Mouse (Mus musculus): Measurements from ENCODE around the gene Gng8. TPM values are rescaled to one million over a fixed set of nuclear protein-coding genes. Genes with fewer than 3 reads are reported as not detected.

The Gng8 gene
- total RNA-seq, 2 experiments from 2014 or later = not detected

DNA sequence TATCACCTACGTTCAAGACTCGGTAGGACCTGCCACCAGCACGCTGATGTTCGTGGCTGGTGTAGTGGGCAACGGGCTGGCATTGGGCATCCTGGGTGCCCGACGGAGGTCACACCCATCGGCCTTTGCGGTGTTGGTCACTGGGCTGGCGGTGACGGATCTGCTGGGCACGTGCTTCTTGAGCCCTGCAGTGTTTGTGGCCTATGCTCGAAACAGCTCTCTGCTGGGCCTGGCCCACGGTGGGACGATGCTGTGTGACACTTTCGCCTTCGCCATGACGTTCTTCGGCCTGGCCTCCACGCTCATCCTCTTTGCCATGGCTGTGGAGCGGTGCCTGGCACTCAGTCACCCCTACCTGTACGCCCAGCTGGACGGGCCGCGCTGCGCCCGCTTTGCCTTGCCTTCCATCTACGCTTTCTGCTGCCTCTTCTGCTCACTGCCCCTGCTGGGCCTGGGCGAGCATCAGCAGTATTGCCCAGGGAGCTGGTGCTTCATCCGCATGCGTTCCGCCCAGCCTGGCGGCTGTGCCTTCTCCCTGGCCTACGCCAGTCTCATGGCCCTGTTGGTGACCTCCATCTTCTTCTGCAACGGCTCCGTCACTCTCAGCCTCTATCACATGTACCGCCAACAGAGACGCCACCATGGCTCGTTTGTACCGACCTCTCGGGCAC, 15.4 kb downstream of the Gng8 start:
- ATAC-seq (replicated peaks; ENCODE audit: poor library complexity) = no peak

DNA sequence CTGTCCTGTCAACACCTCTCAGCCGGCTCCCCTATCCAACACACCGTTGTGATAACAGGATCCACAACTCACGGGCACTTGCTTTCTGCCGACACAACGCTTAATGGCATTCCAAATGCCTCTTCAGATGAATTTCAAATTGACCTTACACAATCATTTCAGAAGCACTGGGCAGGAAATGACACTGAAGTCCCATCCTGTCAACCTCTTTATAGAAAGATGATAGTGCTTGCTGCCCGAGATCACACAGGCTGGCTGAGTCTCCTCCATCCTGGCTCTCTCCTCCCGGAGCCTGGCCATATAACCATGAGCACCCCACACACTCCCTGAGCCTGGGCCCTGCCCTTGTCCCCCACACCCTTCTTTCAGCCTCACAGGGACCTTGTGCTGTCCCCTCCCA, 16.3 kb downstream of the Gng8 start:
- 0 out of 2 replicates have a peak, but pooled peaks have one; percentile 7 for ATAC-seq (replicated peaks; ENCODE audit: poor library complexity)

DNA sequence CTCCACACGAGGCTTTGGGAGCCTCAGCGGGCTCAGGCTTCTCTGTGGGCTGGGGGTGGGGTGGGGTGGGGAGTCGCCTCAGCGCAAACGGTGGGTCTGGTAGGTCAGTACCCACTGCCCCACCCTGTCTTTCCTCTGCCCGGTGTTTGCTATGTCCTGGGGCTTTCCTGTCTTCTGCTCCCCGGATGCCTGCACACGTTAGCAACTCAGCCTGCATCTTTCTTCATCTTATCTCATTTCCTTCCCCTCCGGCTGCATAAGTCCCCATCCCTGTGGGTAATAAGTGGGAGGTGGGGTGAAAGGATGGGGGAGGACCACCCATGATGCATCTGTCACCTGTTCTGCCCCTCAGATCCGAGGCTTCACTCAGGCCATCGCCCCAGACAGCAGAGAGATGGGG, 16.8 kb downstream of the Gng8 start:
- ATAC-seq (replicated peaks; ENCODE audit: poor library complexity) = peak; percentile 17

DNA sequence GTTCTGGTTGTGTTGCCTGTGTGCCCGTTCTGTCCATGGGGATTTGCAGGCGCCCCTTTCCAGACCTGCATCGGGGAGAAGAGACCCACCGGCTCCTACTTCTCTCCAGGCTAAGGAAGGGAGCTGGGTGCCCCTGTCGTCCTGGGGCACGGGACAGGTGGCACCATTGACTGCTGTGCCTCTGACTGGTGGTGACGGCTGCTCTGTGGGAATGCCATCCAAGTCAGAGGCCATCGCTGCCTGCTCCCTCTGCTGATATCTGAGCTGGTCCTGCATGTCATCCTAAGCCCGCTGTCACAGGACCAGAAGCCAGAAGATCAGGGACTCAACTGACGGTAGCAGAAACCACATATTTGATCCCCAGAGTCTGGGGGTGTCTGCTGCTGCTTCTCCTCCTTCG, 17.3 kb downstream of the Gng8 start:
- no peak for ATAC-seq (replicated peaks; ENCODE audit: poor library complexity)

DNA sequence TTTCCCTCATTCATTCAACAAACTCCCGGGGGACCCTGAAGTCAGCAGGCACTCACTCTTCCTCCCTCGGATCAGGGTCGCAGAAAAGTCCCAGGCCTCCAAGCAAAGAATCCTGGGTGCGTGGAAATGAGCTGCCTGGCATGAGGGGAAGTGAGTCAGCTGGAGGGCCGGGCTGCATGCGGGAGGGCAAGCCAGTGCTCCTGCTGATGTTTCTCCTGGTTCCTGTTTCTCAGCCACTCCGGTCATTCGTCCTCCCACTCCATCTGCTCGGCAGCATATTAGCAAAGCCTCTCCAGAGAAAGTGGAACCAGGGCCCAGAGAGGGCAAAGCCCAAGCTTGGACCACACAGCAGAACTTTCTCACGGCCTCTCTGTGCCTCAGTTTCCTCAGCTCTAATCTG, 18.3 kb downstream of the Gng8 start:
- ATAC-seq (replicated peaks; ENCODE audit: poor library complexity) = peak; percentile 64

DNA sequence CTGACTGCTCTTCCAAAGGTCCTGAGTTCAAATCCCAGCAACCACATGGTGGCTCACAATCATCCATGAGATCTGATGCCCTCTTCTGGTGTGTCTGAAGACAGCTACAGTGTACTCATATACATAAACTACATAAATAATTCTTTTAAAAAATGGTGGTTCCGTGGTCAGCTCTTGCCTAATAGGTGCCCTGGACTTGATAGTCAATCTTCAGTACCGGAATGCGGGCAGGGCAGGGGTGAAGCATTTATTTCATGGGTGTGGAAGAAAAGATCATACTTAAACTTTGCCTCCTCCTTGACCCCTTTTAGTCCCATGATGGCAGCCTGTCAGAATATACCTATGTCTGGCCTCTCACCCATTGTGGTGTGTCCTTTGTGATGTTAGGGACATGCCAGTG, 20.3 kb downstream of the Gng8 start:
- no peak for ATAC-seq (replicated peaks; ENCODE audit: poor library complexity)

DNA sequence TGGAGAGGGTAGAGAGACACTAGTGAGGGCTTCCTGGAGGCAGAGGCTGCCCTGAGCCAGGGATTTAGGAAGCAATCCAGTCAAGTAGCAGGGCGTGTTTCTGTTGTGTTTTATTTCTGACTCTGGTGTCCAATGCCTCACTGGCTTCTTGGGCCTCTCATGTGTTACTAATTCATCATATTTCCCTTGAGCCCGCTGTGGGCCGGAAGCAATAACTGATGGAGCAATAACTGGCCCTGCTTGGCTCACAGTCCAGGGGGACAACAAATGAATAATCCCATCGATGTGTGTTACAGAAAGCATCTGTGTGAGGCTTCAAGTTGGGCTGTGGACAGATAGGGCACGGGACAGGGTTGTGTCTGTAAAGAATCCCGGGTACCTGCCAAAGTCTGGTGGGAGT, 20.8 kb downstream of the Gng8 start:
- ATAC-seq (replicated peaks; ENCODE audit: poor library complexity) = 0 out of 2 replicates have a peak, but pooled peaks have one; percentile 9

DNA sequence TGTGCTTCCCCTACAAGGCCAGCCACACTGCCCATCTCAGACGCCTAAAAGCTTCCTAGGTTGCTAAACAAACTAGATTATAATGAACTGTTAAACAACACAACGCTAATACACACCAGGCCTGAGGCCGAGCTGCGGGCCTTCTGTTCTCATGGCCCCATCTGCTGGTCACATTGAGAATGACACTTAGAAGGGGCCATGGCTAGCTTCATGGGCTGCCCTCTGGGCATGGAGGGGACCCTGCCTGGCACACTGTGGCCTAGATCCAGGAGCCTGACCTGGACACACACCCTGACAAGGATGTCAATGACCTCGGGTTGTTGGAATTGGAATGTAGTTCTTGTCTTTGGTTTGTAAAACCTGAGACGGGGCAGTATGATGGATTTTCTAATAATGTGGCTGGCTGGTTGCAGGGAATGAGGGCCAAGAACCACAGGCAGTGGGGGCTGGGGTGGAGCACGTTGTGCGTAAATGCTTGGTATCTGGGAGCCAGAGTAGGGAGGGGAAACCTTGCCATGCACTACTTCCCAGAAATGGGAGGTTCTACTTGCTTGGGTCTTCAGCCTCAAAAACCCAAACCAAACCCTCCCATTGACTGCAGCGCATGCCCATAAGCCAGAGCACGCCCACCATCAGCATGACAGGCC, 22.3 kb downstream of the Gng8 start:
- ATAC-seq (replicated peaks; ENCODE audit: poor library complexity) = peak; percentile 78

DNA sequence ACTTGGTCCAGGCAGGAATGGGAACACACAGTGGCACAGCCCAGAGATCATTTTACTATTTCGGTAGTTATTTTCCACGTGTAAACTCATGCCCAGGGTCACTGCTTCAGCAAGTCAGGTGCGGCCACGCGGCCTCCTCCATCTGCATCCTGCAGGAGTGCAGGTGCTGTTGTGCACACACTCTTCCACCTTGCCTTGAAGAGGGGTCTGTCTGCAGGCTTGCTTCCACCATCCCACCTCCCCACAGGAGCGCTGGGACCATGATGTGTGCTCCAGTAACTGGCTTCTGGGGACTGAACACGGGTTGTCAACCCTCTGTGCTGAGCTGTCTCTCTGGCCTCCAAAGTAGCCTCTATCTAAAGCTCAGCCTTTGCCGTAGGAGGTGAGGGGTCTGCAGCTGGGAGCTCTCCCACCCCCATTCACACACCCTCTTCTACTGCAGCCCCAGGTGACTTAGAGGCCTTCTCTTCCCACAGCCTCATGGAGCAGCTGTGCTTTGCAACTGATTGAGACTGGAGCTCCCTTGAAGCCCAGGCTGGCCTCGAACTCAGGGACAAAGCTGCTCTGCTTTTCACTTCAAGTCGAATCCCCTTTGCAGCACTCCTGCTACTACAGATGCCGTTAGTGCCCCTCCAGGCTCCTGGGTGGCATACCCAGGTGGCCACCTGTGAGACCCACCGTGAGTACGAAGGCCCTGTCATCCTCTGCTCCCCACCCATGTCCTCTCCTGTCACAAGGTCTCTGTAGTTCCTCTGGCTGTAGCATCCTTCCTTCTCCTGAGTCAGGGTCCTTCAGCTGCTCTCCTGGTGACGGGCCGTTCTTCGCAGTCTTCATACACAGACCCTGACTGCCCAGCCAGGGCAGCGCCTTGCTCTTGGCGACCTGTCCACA, 23.1 kb downstream of the Gng8 start:
- no peak for ATAC-seq (replicated peaks; ENCODE audit: poor library complexity)

DNA sequence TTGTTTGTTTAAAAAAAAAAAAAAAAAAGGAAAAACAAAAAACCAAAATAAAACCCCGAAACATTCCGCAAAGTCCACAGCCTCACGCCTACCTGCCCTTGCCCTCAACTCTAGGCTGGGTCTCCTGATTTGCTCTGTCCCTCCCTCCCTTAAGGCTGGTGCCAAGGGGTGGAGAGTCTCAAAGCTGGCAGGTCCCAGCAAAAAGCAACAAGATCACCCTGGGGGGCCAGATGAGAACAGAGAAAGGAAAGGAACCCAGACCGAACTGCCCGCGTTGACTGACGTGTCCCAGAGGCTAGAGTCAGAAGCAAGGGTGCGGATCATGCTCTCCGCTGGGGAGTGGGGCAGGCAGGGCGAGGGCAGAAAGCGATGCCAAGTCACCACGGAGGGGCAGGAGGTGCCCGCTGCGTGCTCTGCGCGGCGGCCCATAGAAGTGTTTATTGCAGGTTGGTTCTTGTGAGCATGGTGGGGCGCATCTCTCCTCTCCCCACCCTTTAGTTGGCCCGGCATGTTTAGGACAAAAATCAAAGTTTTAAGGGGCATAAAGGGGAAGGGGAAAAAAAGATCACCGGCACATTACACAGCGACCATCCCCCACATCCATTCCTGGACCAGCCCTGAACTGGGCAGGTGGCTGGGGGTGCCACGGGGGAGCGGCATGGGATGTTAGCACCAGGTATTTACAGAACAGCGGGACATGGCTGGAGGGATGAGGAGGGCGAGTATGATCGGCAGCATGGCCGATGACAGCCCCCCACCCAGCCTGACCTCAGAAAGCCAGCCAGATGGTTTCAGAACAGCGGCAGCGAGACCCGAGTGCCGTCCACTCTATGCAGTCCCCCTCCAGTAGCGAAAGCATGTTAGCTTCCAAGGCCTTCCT, 24.1 kb downstream of the Gng8 start:
- no peak for ATAC-seq (replicated peaks; ENCODE audit: poor library complexity)

DNA sequence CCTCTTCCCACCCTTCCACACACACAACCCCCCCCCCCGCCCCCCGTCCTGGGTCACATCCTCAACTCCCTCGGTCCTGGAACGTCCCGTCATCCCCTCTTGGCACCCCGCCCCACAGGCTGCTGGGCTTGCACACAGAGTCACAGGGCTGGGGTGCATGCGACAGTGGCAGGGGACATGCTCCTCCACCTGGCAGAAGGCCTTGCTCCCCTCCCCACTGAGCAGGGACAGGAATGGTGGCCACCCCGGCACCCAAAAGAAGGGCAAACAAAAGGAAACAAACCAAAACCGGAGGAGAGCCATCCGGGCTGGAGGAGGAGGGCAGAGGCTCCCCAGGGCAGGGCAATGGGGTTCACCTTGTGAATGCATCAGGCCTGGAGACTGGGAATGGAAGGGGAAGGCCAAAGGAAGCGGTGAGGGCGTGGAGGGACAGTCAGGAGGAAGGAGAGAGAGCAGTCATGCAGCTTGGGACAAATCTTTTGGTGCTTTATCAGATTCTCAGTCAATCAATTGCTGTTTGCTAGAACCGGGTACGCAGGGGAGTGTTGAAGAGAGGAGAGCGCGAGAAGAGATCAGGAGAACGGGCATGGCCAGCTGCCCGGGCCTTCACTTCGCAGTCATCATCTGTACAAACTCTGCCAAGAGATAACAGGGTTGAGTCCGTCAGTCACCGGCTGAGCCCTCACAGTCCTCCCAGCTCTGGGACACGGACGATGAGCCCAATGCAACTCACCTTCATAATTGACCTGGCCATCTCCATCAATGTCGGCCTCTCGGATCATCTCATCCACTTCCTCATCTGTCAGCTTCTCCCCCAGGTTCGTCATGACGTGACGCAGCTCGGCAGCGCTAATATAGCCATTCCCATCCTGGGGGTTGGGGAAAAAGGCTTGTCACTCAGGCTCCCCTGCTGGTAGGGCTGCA, 25.0 kb downstream of the Gng8 start:
- ATAC-seq (replicated peaks; ENCODE audit: poor library complexity) = peak; percentile 26; the same call in 1 of the 2 replicates

DNA sequence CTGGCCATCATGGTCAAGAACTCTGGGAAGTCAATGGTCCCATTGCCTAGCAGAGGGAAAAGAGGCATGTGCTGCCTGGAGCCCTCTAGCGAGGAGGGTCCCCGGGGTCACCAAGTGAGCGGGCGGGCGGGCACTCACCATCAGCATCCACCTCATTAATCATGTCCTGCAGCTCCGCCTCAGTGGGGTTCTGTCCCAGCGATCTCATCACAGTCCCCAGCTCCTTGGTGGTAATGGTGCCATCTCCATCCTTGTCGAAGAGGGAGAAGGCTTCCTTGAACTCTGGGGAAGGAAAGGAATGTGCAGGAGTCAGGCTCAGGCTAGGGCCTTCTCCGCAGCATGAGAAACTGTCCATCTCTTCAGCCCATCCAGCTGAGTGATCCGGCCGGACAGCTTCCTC, 25.9 kb downstream of the Gng8 start:
- ATAC-seq (replicated peaks; ENCODE audit: poor library complexity) = no peak

DNA sequence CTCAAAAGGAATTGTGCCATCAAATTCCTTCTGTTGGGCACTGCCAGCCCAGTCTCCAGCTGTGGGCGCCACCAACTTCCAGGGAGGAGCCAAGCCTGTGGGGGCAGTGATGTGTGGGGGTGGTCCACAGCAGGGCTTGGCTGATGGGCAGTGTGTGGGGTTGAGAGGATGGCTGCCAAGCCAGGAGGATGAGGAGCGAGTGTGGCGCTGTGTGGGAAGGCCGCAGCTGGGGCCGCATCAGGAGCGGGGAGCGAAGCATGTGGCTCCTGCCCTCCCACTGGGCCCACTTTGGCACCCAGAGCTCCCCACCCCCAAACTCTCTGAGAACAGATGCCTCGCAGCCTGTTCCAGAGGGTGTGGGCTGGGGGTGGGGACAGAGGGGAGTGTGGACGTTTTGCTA, 26.4 kb downstream of the Gng8 start:
- ATAC-seq (replicated peaks; ENCODE audit: poor library complexity) = no peak

DNA sequence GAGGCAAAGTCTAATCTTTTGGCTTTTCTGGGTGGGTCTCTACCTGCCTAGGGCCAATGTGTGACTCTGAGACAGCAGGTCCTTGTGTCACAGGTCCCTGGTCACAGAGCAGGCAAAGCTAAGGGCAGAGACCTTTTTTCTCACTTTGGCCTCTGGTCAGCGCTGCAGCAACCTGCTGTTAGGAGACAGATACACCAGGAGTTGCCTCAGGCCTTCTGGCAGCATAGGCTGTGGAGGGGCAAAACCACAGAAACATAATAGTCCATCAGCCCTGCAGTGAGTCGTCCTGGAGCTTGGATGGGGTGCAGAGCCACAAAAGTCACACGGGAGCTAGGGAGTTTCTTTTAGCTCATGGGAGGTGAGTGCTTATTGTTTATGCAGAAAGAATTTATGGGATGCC, 27.1 kb downstream of the Gng8 start:
- ATAC-seq (replicated peaks; ENCODE audit: poor library complexity) = no peak

DNA sequence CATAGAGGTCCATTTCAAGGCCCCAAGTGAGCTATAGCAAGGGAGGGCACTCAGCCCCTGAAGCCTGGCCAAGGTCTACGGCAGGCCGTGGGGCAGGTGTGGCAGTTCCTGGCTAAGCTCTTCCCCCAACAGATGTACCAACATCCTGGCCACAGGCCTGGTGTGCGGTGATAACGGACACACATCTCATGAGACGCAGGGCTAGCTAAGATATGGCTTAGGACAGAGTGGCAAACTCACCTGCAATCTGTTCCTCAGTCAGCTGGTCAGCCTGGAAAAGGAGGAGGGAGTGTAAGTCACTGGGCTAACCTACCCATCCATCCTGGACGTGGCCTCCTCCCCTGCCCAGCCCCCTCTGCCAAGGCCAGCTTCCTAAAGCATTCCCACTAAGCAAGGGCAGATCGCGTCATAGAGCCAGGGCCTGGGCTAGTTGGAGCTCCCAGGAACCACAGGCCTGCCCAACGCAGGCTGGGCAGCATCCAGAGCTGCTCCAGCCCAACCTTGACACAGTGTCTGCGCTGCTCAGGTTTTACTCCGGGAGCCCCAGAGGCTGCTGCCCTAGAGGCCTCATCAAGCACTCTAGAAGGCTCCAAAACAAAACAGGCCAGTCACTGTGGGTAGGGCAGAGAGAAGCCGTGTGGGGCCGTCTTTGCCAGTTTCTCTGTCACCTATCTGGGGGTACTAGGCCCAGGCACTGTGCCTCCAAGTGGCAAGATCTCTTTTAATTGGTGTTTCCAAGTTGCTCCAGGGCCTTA, 28.0 kb downstream of the Gng8 start:
- peak; percentile 21 for ATAC-seq (replicated peaks; ENCODE audit: poor library complexity)

DNA sequence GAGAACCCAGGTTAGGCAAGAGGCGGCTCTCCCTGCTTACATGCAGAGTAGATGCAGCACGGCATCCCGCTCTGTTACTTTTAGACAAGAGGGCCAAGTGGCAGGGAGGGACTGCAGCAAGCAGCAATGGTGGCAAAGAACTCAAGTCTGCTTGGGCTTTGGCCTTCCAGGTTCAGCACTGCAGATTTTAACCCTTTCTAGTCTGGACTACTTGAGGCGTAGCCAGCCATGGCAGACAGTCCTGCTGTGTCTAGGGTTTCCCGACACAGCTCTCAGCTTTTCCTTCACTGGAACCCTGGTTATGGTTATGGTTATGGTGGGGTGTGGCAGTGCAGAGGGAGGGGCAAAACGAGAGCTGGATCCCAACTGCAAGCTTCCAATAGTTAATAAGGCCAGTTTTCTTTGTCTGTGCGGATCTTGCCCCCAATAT, 28.6 kb downstream of the Gng8 start:
- no peak for ATAC-seq (replicated peaks; ENCODE audit: poor library complexity)

DNA sequence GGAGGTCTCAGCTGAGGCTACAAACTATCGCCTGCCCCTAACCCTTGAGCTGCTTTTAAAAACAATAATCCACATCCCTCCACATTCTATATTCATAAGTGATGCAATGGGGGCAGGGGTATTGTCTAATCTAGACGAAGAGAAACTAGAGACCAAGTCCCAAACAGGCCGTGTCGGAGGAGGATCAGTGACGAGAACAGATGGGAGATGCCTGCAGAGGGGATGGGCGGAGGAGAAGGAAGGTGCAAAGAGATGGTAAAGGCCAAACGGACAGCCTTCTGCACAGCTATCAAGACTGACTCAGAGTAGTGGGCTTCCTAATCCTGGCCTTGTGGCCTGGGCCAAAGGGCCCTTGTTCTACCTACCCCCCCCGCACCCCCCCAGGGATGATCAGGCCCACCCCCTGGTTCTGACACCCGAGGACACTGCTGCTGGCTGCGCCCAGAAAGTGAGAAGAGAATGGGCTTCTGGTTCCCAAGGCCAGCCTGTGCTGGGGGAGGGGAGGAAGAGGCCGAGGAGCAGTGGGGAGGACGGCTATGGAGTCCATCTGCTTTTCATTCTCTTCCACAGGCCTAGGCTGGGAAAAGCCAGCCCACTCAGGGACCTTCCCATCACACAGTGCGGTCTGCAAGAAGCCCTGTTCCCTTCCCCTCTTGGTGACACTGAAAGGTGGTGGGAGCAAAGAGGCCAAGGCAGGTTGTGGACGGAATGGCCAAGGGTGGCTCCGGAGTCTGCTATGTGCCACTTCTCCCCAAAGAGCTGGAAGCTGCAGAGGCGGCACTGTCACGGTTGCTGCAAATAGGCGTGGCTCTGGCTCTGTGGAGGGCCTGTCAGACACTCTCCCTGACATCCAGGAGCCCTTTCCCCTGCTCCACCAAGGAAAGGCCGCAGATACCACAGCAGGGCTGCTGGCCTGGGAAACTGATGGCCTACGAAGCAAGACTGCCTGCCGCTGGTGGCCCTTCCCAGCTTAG, 29.5 kb downstream of the Gng8 start:
- no peak for ATAC-seq (replicated peaks; ENCODE audit: poor library complexity)

DNA sequence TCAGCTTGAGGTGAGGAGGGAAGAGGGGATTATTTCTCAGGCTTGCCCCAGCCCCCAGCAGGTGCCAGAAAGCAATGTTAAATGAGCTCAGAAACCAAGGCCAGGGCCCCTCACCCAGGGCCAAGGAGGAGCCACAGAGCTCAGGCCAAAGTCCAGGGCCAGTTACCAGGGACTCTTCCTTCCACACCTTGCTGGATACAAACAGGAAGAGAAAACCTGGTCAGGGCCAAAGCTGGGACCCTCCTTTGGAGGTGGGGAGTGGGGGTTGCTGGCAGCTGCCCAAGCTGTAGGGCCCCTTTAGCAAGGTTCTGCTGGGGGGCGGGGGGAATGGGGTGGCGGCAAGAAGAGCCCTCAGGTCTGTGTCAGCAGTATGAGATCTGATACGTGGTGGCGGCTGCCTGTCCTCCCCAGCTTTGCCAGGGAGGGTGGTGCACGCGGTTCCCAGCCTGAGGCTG, 30.3 kb downstream of the Gng8 start:
- no peak for ATAC-seq (replicated peaks; ENCODE audit: poor library complexity)

All from megakaryocyte progenitor cell, adult 5-6 weeks (primary cell).